Mouse (Mus musculus): ENCODE data around the gene Trim12a. TPM values are rescaled to one million over a fixed set of nuclear protein-coding genes. Genes with fewer than 3 reads are reported as not detected.
"Not testable (repeated sequence)": the region's sequence is repeated elsewhere in the genome, so short reads cannot be mapped to it uniquely, and the experiment has no call there.

Trim12a gene
- polyA plus RNA-seq, 1 experiment from 2014 or later, result 3.2 TPM

DNA sequence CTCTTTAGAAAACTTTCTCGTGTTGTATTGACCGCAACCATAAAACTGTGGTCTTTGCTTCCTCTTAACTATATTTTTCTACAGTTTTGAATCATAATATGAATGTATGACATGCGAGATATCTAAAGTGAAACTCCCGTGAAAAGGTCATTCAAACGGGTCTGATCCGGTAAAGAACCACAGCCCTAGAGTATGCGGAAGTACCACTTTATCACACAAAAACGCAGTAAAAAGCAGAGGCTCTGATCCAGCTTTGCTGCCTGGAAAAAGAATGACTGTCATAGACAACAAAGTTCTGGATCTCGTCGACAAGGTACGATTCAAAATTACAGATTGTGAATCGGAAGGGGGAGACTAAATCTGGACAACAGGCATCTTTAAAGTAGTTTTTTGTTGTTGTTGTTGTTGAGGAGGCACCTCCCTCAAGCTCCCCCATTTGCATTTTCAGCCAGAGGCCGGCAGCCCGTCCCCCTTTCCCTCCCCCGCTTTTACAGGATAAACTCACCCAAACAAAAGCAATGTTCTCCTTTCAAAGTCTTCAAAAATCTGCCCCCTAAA, 391 bp downstream of the Trim12a start:
- Histone ChIP-seq H3K4me2 (replicated peaks; ENCODE audit: low read depth, low read length) (0 out of 2 replicates have a peak overlapping the region, but pooled peaks have one; percentile 14), H3K27ac (ENCODE audit: low read depth, low read length) (no peak overlapping the region), H3K9ac (ENCODE audit: low read depth, low read length) (no peak overlapping the region), H3K4me3 (ENCODE audit: low read depth, low read length) (peak overlapping the region; percentile 21; the same call in 1 of the 2 replicates), H3K27me3 (ENCODE audit: control insufficient read depth, insufficient read depth, low read length) (no peaks in the 10 kb centered on the region), H3K4me1 (replicated peaks; ENCODE audit: control insufficient read depth, insufficient read depth, low read length) (no peaks in the 10 kb centered on the region), H3K36me3 (ENCODE audit: control insufficient read depth, insufficient read depth, low read length) (no peaks in the 10 kb centered on the region), H3K9me3 (ENCODE audit: control insufficient read depth, low read length) (no peaks in the 10 kb centered on the region)
- no peak for ATAC-seq (ENCODE audit: low FRiP score)
- DNase-seq (ENCODE audit: low spot score), result peak; percentile 10
- 15% methylated on average over 15 of the region's 15 CpGs for WGBS

DNA sequence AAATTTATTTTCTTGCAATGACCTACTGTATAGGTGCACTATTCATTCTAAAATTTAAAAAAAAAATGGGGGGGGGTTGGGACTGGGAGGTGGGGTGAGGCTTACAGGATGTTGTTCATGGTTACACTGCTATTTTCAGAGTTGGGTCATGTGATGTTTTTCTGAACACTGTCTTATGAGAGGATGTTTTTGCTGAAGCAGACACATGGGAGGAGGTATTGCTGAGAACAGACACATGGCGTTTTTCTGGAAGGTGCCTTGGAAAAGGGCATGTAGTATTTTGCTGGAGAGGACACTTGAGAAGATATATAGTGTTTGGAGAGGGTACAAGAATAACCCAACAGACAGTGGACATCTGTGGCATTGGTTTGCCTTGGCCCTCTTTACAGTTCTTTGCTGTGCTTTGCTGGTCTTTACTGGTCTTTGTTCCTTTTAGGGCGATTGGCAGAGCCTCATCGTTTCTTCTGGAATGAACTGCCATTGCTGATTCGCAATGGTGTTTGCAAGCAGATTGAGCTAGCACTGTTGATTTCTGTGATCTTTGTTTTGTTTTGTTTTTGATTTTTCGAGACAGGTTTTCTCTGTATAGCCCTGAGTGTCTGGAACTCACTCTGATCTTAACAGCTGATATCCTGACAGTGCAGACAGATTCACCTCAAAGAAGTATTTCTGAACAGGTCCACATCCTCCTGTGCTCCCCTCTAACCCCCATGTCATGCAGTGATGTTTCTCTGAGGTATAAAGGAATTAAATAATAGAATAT, 23.4 kb downstream of the Trim12a start:
- Histone ChIP-seq H3K27ac (ENCODE audit: low read depth, low read length) (no peak overlapping the region), H3K9me3 (ENCODE audit: control insufficient read depth, low read length) (no peaks in the 10 kb centered on the region), H3K36me3 (ENCODE audit: control insufficient read depth, insufficient read depth, low read length) (no peaks in the 10 kb centered on the region), H3K4me3 (ENCODE audit: low read depth, low read length) (no peak overlapping the region), H3K27me3 (ENCODE audit: control insufficient read depth, insufficient read depth, low read length) (no peaks in the 10 kb centered on the region), H3K4me2 (replicated peaks; ENCODE audit: low read depth, low read length) (no peak overlapping the region), H3K4me1 (replicated peaks; ENCODE audit: control insufficient read depth, insufficient read depth, low read length) (no peaks in the 10 kb centered on the region), H3K9ac (ENCODE audit: low read depth, low read length) (no peak overlapping the region)
- DNase-seq (ENCODE audit: low spot score) (no peak), ATAC-seq (ENCODE audit: low FRiP score) (no peak)
- WGBS, result 89% methylated on average over 5 of the region's 5 CpGs

DNA sequence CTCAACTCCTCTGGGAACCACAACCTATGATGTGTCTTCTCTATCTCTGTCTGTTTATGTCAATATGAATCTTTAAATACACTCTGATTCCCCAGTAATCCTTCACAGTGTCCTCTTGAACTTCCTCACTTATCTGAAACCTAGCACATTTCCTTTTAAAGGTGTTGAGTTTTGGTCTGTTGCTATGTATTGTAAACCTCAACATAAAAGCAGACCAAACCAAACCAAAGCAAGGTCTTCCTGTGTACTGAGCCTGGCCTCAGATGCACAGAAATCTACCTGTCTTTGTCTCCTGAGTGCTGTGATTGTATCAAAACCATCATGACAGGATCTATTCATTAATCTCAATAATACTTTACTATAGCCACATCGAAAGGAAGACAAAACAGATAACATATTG, 24.6 kb downstream of the Trim12a start:
- H3K9ac ChIP-seq (ENCODE audit: low read depth, low read length), result no peak overlapping the region
- no peak overlapping the region for H3K27ac ChIP-seq (ENCODE audit: low read depth, low read length)
- H3K4me1 ChIP-seq (replicated peaks; ENCODE audit: control insufficient read depth, insufficient read depth, low read length), result no peaks in the 10 kb centered on the region
- 98% methylated on average over 1 of the region's 1 CpGs for WGBS
- H3K36me3 ChIP-seq (ENCODE audit: control insufficient read depth, insufficient read depth, low read length), result no peaks in the 10 kb centered on the region
- no peaks in the 10 kb centered on the region for H3K9me3 ChIP-seq (ENCODE audit: control insufficient read depth, low read length)
- ATAC-seq (ENCODE audit: low FRiP score) (no peak), DNase-seq (ENCODE audit: low spot score) (no peak)
- no peaks in the 10 kb centered on the region for H3K27me3 ChIP-seq (ENCODE audit: control insufficient read depth, insufficient read depth, low read length)
- H3K4me2 ChIP-seq (replicated peaks; ENCODE audit: low read depth, low read length), result no peak overlapping the region
- no peak overlapping the region for H3K4me3 ChIP-seq (ENCODE audit: low read depth, low read length)

DNA sequence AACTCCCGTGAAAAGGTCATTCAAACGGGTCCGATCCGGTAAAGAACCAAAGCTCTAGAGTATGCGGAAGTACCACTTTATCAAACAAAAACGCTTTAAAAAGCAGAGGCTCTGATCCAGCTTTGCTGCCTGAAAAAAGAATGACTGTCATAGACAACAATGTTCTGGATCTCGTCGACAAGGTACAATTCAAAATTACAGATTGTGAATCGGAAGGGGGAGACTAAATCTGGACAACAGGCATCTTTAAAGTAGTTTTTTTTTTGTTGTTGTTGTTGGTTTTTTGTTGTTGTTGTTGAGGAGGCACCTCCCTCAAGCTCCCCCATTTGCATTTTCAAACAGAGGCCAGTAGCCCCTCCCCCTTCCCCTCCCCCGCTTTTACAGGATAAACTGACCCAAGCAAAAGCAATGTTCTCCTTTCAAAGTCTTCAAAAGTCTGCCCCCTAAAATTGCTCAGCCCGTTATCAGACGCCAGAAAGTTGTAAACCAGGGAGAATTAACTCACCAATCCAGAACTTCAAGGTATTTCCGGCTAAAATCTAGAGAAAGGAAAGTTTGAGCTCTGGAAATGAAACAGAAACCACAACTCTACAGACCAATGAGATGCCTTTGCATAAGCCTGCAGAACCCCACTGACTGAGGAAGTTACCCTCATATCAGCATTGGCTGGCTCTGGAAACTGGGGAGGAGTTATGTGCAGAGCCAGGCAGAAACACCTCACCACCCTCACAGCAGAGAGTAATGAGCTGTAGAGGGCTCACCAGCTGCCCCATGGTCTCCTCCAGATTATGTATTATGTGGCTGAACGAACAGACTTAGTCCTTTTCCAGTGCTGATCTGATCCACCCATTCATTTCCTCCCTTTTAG, 27.5 kb downstream of the Trim12a start, which contains the start of gene Trim5:
Gene Trim5, minus strand, starts transcription at position 519 of the 868 bp plus-strand sequence.
- not testable (repeated sequence) for H3K4me3 ChIP-seq (ENCODE audit: low read depth, low read length); H3K36me3 ChIP-seq (ENCODE audit: control insufficient read depth, insufficient read depth, low read length); H3K4me1 ChIP-seq (replicated peaks; ENCODE audit: control insufficient read depth, insufficient read depth, low read length); H3K9me3 ChIP-seq (ENCODE audit: control insufficient read depth, low read length); H3K27ac ChIP-seq (ENCODE audit: low read depth, low read length); H3K27me3 ChIP-seq (ENCODE audit: control insufficient read depth, insufficient read depth, low read length); H3K4me2 ChIP-seq (replicated peaks; ENCODE audit: low read depth, low read length); DNase-seq (ENCODE audit: low spot score); H3K9ac ChIP-seq (ENCODE audit: low read depth, low read length)
- WGBS, result 36% methylated on average over 14 of the region's 14 CpGs
- peak; percentile 49; the same call in 1 of the 2 replicates for ATAC-seq (ENCODE audit: low FRiP score)

DNA sequence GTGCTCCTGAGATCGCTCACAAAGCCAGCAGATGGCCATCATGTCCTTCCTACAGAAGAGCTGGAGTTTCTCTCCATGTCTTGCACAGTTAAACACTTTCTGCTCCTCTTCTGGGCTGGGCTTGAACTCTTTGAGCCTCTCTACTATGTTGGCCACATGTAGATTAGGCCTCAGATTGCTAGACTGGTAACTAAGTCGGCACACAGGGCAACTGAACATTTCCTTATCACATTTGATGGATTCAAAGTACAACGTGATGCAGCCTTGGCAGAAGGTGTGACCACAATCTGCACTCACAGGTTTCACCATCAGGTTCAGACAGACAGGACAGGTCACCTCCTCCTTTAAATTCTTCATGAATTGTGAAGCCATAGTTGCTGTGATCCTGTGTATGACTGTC, 35.9 kb downstream of the Trim12a start:
- 79% methylated on average over 3 of the region's 3 CpGs for WGBS
- H3K4me3 ChIP-seq (ENCODE audit: low read depth, low read length); H3K4me2 ChIP-seq (replicated peaks; ENCODE audit: low read depth, low read length); H3K9me3 ChIP-seq (ENCODE audit: control insufficient read depth, low read length); ATAC-seq (ENCODE audit: low FRiP score); DNase-seq (ENCODE audit: low spot score); H3K9ac ChIP-seq (ENCODE audit: low read depth, low read length); H3K4me1 ChIP-seq (replicated peaks; ENCODE audit: control insufficient read depth, insufficient read depth, low read length); H3K27me3 ChIP-seq (ENCODE audit: control insufficient read depth, insufficient read depth, low read length); H3K27ac ChIP-seq (ENCODE audit: low read depth, low read length); H3K36me3 ChIP-seq (ENCODE audit: control insufficient read depth, insufficient read depth, low read length): not testable (repeated sequence)

DNA sequence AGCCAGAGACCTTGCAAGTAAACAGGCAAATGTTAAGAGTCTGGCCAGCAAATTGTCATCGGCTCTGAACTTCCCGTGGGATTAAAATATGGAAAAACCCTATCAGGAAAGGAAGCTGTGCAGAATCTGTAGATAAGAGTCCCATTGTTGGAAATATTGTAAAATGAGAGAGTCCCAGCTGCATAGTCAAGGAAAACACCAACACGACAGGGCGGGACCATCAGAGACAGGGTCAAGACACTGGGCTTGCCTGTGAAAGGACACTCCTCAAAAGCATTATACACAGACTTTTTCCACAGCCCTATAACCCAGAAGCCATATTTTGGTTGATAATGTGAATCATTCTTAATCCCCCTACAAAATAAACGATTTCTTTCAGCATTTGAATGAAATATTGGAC, 49.9 kb downstream of the Trim12a start:
- H3K9me3 ChIP-seq (ENCODE audit: control insufficient read depth, low read length); ATAC-seq (ENCODE audit: low FRiP score); H3K27ac ChIP-seq (ENCODE audit: low read depth, low read length); H3K27me3 ChIP-seq (ENCODE audit: control insufficient read depth, insufficient read depth, low read length); H3K4me3 ChIP-seq (ENCODE audit: low read depth, low read length); H3K9ac ChIP-seq (ENCODE audit: low read depth, low read length); H3K36me3 ChIP-seq (ENCODE audit: control insufficient read depth, insufficient read depth, low read length); H3K4me1 ChIP-seq (replicated peaks; ENCODE audit: control insufficient read depth, insufficient read depth, low read length); DNase-seq (ENCODE audit: low spot score); H3K4me2 ChIP-seq (replicated peaks; ENCODE audit: low read depth, low read length): not testable (repeated sequence)
- 90% methylated on average over 3 of the region's 5 CpGs for WGBS

DNA sequence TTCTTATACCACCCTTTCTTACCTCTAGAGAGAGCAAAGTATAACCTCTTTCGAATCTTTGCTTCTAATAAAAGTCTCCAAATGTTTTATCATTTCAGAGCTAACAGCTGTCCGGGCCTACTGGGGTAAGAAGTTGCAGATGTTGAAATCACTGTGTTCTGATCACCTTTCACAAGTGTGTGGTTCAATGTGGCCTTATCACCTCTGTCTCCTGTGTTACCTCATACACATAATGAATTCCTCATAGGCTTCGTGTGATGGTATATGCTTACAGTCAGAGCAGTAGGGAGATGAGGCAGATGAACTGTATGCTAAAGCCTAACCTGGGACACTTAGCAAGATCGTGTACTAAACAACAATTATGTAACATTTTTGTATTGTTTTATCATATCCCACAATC, 54.9 kb downstream of the Trim12a start:
- not testable (repeated sequence) for H3K4me1 ChIP-seq (replicated peaks; ENCODE audit: control insufficient read depth, insufficient read depth, low read length); H3K4me2 ChIP-seq (replicated peaks; ENCODE audit: low read depth, low read length); H3K9me3 ChIP-seq (ENCODE audit: control insufficient read depth, low read length); H3K9ac ChIP-seq (ENCODE audit: low read depth, low read length); ATAC-seq (ENCODE audit: low FRiP score); H3K36me3 ChIP-seq (ENCODE audit: control insufficient read depth, insufficient read depth, low read length); H3K27ac ChIP-seq (ENCODE audit: low read depth, low read length); H3K27me3 ChIP-seq (ENCODE audit: control insufficient read depth, insufficient read depth, low read length); DNase-seq (ENCODE audit: low spot score); H3K4me3 ChIP-seq (ENCODE audit: low read depth, low read length)
- WGBS, result 89% methylated on average over 4 of the region's 4 CpGs

All from hindbrain, embryonic 11.5 days (tissue).